Mouse (Mus musculus): Measurements from ENCODE around the gene Dock9.

Gene Dock9

GRCm38 (mm10) chr14:121797457-121798410 lies at the start of gene Dock9:
Gene Dock9, minus strand, starts transcription at chr14:121797837.
- peak; percentile 93 to 94 for DNase-seq

- DNase-seq = no peak
Measured at GRCm38 (mm10) chr14:121844486-121844885, 46.8 kb upstream of the Dock9 start.

GRCm38 (mm10) chr14:121840217-121840616 lies 42.6 kb upstream of the Dock9 start:
- DNase-seq = no peak

- DNase-seq = no peak
Measured at GRCm38 (mm10) chr14:121838161-121838560, 40.5 kb upstream of the Dock9 start.

- DNase-seq = no peak
Measured at GRCm38 (mm10) chr14:121833001-121833520, 35.4 kb upstream of the Dock9 start.

GRCm38 (mm10) chr14:121829816-121830442 lies 32.3 kb upstream of the Dock9 start:
- no peak for DNase-seq

GRCm38 (mm10) chr14:121827091-121827490 lies 29.5 kb upstream of the Dock9 start:
- DNase-seq = no peak

GRCm38 (mm10) chr14:121825521-121826445 lies 28.1 kb upstream of the Dock9 start:
- DNase-seq = peak in 1 of 2 experiments; percentile 10

GRCm38 (mm10) chr14:121824322-121825103 lies 26.9 kb upstream of the Dock9 start:
- DNase-seq = peak; percentile 78 to 85

- DNase-seq = no peak
Measured at GRCm38 (mm10) chr14:121822997-121823396, 25.4 kb upstream of the Dock9 start.

GRCm38 (mm10) chr14:121822506-121822905 lies 24.9 kb upstream of the Dock9 start:
- no peak for DNase-seq

GRCm38 (mm10) chr14:121806791-121807190 lies 9.2 kb upstream of the Dock9 start:
- no peak for DNase-seq

- no peak for DNase-seq
Measured at GRCm38 (mm10) chr14:121806316-121806715, 8.7 kb upstream of the Dock9 start.

GRCm38 (mm10) chr14:121804461-121804860 lies 6.8 kb upstream of the Dock9 start:
- DNase-seq = no peak

- DNase-seq = peak; percentile 35 to 62
Measured at GRCm38 (mm10) chr14:121800962-121801361, 3.3 kb upstream of the Dock9 start.

GRCm38 (mm10) chr14:121799112-121799511 lies 1.5 kb upstream of the Dock9 start:
- DNase-seq = no peak

- DNase-seq = peak; percentile 93 to 96
Measured at GRCm38 (mm10) chr14:121798411-121798799, 768 bp upstream of the Dock9 start.

GRCm38 (mm10) chr14:121796571-121797456 lies 823 bp downstream of the Dock9 start:
- peak; percentile 23 to 28 for DNase-seq

- no peak for DNase-seq
Measured at GRCm38 (mm10) chr14:121795536-121795935, 2.1 kb downstream of the Dock9 start.

- no peak for DNase-seq
Measured at GRCm38 (mm10) chr14:121793639-121794038, 4.0 kb downstream of the Dock9 start.

GRCm38 (mm10) chr14:121791935-121792334 lies 5.7 kb downstream of the Dock9 start:
- no peak for DNase-seq
